Mouse (Mus musculus) T-helper 17 cell (primary cell): ENCODE results near the gene Nkx1-2.

Experiments used
- in situ Hi-C, 2 experiments: fragments of 300-600 bp; cut with MboI, MseI; formaldehyde crosslinking; loops; 1 replicate in 1 of 2; 2 replicates in 1 of 2; pipeline ENCODE4 v1.15.1; 2025; ENCODE audit warnings: high pct_unique_total_duplicates in 2 of 2

Gene Nkx1-2

GRCm38 (mm10) chr7:132571481-132571880, 28.0 kb downstream of the Nkx1-2 start:
- in situ Hi-C loops, result loop anchor here in 1 of 2 experiments (10.0 kb wide), 1 partner anchor 1017 kb away; no protein-coding TSS in a partner anchor

DNA sequence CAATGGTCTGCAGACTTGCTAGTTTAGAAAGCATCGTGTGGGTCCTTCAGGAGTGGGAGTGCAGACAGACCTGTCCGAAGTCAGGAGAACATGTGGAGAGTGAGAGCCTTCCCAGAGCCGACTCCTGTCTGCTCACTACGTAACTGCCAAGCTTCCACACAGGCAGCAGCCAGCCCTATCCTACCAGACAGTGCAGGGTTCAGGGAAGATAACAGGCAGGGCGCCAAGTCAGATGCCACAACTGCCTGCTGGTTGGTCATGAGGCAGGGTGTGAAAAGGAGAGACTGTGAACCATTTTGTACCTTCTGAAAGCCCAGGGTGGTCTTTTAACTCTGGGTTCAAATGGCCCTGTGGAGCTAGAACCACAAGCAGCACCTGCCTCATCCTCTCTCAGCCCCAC, 29.4 kb downstream of the Nkx1-2 start:
- in situ Hi-C loops, result loop anchor here in 1 of 2 experiments (10.0 kb wide), 1 partner anchor 1015 kb away; no protein-coding TSS in a partner anchor

DNA sequence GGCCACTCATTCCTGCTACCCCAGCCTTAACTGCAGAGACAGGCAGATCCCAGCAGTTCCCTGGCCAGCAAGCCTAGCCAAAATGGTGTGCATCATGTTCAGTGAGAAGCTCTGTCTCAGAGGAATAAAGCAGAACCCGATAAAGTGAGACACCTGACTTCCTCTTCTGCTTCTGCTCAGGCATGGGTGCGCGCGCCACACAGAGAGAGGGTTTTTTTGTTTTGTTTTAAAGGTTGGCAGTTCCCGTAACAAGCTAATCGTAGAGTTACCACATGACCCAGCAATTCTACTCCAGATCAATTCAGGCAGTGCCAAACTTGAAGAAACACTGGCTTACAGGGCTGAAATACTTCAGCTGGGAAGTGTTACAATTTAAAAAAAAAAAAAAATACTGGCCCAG, 30.6 kb downstream of the Nkx1-2 start:
- in situ Hi-C loops, result no loop called here

- in situ Hi-C loops, result no loop called here
Observed at GRCm38 (mm10) chr7:132565831-132566230, 33.6 kb downstream of the Nkx1-2 start.

- in situ Hi-C loops, result no loop called here
Observed at GRCm38 (mm10) chr7:132559138-132559766, 40.2 kb downstream of the Nkx1-2 start.

DNA sequence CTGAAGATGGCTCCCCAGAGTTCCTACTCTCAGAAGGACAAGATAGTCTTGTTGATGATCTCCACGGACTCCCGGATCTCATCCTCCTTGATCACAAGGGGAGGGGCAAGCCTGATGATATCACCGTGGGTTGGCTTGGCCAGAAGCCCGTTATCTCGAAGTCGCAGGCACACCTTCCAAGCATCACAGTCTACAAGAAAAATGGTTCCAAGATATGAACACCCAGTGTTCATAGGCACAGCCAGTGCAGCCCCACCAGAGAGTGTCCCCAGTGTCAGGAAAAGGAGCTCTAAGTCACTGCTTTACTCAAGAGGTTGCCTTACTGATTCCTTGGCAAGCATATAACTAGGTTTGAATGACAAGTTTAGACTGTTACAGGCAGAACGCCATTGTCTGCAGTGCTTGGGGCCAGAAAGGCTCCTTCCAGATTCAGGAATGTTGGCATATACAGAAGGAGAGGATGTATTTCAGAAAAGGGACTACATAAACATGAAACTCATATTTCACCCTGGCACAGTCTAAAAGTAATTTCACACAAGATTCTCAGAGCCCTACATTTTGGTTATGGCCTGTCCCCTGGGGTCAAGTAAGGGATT, 41.2 kb downstream of the Nkx1-2 start:
- in situ Hi-C loops, result no loop called here

DNA sequence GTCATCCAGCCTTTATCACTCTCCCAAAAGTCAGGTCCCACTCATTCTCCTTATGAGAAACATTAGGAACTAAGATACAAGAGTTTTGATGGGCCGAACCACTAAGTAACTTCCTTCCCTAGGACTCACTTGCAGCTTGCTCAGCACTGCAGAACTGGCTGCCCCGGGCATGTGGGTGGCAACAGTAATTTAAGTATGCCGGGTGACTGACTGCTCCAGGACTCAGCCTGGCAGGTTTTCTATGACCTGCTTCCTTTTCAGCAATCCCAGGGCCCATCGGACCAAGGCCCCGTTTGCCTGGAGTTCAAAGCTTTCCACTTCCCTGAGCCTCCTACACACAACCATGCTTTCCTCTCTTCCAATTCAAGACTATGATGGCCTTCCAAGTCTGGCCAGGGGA, 42.9 kb downstream of the Nkx1-2 start:
- in situ Hi-C loops, result no loop called here

- in situ Hi-C loops, result no loop called here
Observed at GRCm38 (mm10) chr7:132555911-132556310, 43.5 kb downstream of the Nkx1-2 start.

- in situ Hi-C loops, result loop anchor here in 1 of 2 experiments (5.0 kb wide), 1 partner anchor 327 kb away; no protein-coding TSS in a partner anchor
Observed at GRCm38 (mm10) chr7:132554091-132554490, 45.3 kb downstream of the Nkx1-2 start.

GRCm38 (mm10) chr7:132551351-132552126, 47.9 kb downstream of the Nkx1-2 start:
- in situ Hi-C loops, result loop anchor here in 1 of 2 experiments (5.0 kb wide), 1 partner anchor 324 kb away; no protein-coding TSS in a partner anchor

DNA sequence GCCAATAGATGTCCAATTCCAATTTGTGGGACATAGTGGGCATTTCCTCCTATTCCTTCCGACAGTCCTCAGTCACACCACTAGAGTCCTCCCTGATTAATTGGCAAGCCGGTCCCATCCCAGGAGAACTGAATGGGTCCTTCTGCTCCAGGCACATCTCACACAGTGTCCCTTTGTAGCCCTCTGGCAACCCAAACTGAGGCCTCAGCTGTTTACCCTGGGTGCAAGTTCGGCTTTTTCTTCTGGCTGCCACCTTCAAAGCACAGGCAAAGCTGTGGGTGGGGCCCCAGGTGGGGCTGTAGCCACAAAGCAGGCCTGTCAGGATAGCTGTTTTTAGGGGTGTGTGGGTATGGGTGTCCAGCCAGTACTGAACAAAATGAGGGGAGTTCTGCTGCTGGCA, 52.3 kb downstream of the Nkx1-2 start:
- in situ Hi-C loops, result no loop called here
